Mouse (Mus musculus) activated CD4-positive, CD25-positive, alpha-beta regulatory T cell, adult 4 months (primary cell): ENCODE data around the gene Rcor1. TPM values are rescaled to one million over a fixed set of nuclear protein-coding genes. Genes with fewer than 3 reads are reported as not detected.
"Not testable (repeated sequence)": the region's sequence is repeated elsewhere in the genome, so short reads cannot be mapped to it uniquely, and the experiment has no call there.

Experiments used
- ATAC-seq: one replicate; pipeline ENCODE4 v1.8.0; 2017
- polyA plus RNA-seq, 2 experiments: library from polyadenylated mRNA; unstranded; fragments of 100-300 nt; shearing (Covaris generic); gene quantifications; one replicate each; pipeline ENCODE4 v1.2.1; 2017

Gene Rcor1
- polyA plus RNA-seq, 2 experiments from 2014 or later, result 14.7 to 15.9 TPM

DNA sequence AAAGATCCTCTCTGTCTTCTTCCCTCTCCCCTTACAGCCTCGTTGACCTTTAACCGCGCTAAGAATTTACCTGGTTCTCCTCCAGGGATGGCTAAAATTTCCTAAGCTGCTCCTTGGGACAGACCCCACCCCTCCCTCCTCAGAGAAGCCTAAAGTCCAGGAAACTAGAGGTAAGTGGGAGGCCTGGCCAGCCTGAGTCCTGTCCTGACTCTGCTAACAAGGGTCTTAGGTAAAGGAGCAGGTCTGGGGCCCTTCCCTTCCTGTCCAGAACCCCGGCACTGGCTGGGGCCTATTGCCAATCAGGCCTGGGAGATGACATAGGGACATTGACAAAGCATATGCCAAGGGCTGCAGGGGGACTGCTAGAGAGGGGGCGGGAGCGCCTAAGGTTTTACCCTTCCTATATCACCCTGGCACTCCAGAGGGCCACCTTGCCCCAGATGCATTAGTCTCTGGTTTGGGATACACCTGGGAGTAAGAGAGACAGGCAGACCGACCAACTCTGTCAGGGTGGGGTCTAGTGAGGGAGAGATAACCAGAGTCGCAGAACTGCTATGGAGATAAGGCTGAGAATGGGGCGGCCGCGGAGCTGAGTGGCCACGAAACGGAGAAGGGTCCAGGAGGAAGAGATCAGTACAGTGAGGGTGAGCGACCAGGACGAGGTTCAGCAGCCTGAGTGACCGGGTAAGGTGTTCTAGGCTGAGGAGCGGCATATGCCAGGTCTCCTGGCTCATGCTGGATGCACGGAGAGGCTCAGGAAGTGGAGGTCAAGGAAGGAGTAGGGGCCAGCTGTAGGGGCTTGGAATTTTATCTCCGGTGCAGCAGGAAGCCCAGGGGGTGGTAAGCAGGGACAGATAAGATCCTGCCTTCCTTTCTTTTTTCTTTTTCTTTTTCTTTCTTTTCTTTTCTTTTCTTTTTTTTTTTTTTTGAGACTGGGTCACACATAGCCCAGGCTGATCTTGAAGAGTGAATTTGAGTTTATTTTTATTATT lies 10.7 kb upstream of the Rcor1 start:
- no peak for ATAC-seq

DNA sequence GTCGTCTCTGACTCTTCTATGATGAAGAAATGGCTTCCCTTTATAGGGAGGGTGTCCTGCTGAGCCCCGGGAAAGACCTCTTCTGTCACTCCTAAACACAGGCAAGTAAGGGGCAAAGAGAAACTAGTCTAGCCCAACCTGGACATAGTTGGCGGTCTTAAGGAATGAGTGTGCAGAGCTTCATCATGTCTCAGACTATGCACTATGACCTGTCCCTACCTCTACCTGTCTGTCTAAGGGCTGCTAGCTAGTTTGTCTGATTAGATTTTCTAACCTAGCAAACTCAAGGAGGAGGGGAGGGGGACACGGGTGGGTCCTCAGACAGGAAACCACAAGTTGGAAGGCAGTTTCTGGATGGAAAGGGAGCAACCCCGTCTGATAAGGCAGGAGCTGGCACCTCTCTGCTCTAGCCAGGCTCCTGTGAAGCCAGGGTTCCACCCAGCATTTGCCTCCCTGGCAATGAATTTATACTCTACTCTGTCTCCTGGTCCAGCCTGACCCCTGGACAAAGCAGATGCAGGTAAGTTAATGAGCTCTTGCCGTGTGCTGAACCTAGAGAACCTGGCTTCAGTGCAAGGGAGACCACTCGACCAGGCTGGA lies 9.8 kb upstream of the Rcor1 start:
- no peak for ATAC-seq

GRCm38 (mm10) chr12:111032839-111033238 lies 6.3 kb upstream of the Rcor1 start:
- no peak for ATAC-seq

DNA sequence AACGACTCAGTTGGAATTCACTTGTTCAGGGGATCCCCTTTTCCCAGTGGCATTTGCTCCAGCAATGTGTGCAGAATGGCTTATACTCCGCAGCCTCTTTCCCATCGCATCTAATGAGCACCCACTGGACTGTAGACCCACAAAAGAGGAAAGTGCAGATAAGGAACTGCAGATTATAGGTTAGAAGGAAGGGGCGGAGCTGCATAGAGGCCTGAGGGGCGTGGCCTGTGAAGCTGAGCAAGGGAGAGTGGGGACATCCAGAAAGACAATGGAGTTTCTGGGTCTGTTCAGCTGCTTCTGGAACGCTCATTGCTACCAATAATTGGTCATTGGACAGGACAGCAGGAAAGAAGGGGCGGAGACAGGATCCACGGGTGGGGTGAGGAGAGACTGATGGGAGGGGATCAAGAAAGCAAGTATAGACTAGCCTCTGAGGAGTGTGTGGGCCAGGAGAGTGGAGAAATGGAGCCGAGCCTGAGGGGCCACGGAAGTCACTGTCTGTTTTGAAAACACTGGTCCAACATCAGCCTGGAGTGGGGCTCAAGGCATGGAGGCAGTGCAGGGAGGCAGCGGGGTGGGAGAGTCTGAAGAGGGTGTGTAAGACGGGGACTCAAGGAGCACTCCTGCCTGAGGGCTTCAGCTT lies 3.8 kb upstream of the Rcor1 start:
- ATAC-seq, result no peak

DNA sequence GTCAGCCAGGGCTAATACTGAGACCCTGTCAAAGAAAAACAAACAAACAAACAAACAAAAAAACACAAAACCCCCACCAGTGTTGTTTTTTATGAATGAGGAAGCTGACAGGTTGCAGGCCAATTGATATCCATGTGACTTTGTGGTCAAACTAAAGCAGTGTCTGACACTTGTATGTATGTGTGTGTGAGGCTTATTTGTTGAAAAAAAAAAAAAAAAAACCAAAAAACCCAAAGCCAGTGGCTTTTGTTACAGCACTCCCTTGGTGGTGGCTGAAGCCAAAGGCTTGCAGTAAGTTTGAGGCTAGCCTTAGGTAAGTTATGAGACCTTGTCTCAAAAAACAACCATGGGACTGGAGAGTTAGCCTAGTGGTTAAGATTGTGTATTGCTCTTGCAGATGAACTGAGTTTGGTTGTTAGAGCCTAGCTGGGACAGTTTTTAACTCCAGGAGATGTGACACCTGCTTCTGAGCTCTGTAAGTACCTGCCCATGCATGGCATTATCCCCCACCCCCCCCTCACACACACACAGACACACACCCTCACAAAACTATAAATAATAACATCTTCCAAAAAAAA lies 2.9 kb upstream of the Rcor1 start:
- ATAC-seq, result no peak

DNA sequence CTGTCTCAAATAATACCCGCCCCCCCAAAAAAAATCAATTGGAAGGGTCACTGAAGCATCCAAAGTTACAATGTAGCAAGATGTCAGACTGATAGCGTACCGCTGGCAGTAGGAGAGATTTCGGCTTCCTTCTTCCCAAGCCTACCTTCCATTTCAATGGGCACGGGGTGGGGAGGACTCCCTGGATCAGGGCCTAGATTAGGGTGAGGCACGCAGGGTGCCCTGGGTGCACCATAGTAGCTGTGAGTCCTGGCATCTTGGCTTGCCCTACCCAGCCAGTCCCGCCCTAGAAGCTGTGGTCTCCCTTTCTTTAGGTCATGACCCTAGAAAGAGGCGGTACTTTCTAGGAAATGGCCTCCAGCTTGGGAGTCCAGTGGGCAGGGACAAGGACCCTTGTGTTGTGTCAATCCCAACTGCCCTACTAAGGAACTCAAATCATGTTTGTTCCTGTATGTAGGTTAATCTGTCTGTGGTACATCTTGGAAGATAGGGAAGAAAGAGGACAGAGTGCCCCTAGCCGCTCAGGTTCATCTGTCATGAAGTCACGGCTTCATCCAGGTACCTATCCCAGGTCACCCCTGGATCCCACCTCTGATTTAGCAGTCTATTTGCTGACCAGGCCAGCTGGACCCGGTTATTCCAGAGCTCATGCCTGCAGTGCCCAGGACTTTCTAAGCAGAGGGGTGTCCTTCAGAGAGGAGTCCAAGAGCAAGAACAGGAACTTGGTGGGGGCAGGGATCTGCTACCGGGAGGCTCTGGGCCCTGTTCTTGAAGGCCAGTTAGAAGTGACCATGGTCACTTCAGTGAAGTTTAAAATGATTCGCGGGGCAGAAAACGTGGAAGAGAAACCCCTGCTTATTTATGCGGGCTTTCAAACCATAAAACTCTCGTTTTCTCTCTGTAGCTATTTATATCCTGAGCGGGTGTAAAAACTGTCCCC lies 1.6 kb upstream of the Rcor1 start:
- no peak for ATAC-seq

DNA sequence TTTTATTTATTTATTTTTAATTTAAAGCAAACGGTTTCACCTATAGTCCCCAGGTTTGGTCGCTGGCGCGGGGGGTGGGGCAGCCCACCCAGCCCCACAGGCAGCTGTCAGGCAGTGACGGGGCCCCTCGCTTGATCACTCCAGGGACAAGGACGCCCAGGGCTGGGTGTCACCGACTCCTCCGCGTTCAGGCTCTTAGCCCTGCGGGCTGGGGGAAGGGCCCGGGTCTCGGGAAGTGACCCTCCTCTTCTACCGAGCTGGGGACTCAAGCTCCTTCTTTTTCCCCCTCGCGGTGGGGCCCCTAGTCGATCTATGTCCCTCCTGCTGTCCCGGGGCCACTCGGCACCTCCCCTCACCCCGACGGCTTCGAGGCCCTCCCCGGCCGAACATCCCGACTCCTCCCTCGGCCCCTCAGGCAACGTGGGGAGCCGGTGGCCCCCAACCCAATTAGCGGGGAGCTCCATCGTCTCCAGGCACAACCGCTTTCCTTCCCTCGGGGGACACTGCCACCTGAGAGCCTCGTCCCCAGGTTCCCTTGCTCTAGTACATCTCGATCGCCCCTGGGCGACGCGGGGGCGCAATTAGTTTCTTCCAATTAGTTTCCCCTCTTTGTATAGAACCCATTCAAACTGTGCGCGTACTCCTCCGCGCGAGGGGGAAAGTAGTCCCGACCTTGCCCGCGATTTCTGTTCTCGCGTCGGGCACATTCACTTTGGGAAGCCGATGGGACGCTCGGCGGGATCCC lies 748 bp upstream of the Rcor1 start:
- no peak for ATAC-seq

DNA sequence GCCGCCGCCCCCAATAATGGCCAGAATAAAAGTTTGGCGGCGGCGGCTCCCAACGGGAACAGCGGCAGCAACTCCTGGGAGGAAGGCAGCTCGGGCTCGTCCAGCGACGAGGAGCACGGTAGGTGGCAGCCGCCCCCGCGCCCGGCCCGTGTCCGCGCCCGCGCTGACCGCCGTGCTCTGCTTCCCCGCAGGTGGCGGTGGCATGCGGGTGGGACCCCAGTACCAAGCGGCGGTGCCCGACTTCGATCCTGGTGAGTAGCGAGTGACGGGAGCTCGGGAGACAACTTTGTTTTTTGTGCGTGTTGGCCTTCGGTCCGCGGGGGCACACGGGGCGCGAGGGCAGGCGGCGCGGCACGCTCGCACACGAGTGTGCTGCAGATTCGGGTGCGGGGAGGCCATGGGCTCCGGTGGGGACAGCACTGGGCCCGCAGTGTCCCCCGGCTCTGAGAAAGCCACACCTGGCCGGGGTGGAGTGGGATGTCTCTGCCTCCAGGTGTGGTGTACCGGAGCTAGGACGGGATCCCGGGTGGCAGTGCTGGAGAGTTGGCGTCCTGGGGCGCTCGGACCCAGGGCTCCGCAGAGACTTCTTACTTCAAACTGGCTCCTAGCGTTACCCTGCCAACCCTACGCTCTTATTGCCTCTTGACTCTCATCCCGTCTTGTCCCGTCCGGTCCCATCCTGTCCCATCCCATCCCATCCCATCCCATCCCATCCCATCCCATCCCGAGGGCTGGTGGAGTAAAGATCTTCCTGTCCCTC lies 800 bp downstream of the Rcor1 start:
- no peak for ATAC-seq

- ATAC-seq, result no peak
Observed at GRCm38 (mm10) chr12:111040531-111040860, 1.3 kb downstream of the Rcor1 start.

GRCm38 (mm10) chr12:111041196-111041595 lies 2.0 kb downstream of the Rcor1 start:
- ATAC-seq, result no peak

DNA sequence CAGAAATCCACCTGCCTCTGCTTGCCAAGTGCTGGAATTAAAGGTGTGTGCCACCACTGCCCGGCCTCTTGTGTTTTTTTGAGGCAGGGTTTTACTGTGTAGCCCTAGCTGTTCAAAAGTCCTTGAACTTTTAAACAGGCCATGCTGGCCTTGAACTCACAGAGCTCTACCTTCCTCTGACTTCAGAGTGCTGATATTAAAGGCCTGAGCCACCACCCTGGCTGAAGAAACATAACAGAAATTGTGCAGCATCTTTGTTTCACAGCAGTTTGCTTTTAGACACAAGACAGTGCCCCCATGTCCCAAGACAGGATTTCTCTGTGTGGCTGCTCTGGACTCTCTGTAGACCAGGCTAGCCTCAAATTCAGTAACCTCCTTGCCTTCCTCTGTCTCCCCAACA lies 3.2 kb downstream of the Rcor1 start:
- no peak for ATAC-seq

DNA sequence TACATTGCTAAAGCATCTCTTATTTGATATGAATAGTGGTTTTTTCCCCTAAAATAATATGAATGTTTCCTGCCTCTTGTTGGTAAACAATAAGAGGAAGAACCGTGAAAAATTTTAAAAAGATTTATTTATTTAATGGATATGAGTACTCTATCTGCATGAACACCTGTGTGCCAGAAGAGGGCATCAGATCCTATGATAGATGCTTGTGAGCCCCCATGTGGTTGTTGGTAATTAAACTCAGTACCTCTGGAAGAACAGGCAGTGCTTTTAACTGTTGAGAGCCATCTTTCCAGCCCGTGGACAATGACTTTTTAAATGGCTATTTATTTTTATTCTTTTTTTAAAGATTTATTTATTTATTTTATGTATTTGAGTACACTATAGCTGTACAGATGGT lies 5.7 kb downstream of the Rcor1 start:
- no peak for ATAC-seq

DNA sequence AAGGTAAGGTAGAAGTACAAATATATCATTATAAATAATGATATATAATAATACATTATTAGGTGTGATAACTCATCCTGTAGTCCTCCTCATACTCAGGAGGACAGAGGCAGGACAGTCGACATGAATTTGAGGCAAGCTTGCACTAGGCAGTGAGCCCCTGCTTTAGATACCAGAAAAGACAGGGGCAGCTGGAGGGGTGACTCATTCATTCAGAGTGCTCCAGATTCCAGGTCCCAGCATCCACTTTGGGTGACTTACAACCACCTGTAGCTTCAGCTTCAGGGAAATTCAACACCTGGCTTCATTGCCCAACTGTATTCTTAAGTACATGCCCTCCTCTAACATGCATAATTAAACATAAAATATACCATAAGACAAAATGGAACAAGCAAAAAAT lies 7.7 kb downstream of the Rcor1 start:
- ATAC-seq, result no peak

GRCm38 (mm10) chr12:111048201-111048600 lies 9.1 kb downstream of the Rcor1 start:
- peak; percentile 81 for ATAC-seq

DNA sequence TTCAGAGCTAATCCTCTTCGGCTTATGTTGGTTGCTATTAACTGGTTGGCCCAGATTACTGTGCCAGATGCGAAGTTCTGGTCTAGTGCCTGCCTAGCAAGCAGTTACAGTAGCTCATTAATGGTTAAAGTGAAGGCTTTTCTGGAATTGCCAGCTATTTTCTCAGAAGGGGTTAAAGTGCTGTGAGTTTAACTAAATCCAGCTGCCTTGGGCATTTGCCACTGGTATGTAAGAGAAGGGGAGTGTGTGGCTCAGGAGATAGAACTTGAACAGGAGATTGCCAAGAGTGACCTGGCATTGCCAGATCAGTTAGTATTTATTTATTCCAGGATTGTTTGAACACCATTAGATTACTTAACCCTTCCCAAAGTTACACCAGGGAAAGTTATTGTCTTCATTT lies 11.1 kb downstream of the Rcor1 start:
- ATAC-seq, result no peak

DNA sequence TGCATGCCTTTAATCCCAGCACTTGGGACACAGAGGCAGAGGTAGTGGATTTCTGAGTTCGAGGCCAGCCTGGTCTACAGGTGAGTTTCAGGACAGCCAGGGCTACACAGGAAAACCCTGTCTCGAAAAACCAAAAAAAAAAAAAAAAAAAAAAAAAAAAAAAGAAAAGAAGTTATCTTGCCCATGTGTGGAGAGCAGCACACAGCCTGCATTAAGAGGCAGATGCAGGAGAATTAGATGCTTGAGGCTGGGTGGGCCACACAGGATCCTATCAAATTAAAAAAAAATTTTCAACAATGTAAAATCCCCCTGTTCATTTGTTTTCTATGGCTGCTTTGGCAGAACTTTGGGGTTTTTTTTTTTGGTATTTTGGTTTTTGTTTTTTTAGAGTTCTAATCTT lies 24.2 kb downstream of the Rcor1 start:
- no peak for ATAC-seq

DNA sequence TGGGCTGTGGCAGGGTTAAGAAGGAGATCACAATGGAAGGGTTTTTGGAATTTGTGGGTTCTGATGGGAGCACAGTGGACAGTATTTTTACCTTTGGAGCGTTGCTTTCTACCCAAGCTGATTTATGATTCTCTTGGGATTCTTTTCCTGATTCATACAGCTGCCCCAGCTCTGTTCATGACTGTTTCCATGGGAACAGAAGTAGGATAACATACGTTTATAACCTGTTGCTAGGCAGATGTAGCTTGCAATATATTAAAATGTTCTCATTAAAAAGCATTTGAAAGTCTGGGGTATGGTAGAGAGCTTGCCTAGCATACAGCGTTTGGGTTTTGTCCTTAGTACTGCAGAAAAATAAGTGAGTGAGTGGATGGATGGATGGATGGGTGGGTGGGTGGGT lies 25.1 kb downstream of the Rcor1 start:
- ATAC-seq, result no peak

DNA sequence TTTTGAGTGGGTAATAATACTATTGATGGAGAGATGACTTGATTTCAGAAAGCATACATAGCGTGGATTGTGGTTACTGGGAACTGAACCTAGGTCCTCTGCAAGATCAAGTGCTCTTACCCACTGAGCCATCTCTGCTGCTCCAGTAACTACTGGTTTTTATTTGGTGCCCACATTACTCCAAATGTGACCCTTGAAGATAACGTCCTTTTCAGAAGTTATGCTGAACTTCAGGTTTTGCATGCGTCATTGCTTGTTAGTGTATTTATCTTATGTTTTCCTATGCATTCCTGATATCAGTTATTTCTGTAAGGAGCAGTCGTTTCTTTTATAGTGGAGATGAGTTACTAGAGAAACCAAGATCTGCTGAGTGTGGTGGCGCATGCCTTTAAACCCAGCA lies 26.2 kb downstream of the Rcor1 start:
- ATAC-seq, result no peak

DNA sequence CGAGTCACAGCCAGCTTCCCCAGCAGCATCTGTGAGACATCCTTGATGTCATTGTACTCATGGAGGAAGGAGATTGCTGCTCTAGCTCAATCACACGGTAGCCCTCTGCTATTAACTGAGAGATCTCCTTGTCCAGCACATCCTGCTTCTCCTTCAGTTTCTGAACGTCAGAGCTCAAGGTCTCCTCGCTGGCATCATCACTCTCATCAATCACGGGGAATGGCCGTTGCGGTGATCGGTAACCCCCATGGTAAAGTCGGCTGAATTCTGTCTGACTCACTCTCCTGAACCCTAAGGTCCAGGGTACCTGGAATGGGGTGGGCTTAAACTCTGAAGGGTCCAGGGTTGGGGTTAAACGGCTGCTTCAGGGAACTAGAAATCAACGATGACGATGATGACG lies 28.7 kb downstream of the Rcor1 start:
- no peak for ATAC-seq

GRCm38 (mm10) chr12:111069299-111069698 lies 30.1 kb downstream of the Rcor1 start:
- not testable (repeated sequence) for ATAC-seq

DNA sequence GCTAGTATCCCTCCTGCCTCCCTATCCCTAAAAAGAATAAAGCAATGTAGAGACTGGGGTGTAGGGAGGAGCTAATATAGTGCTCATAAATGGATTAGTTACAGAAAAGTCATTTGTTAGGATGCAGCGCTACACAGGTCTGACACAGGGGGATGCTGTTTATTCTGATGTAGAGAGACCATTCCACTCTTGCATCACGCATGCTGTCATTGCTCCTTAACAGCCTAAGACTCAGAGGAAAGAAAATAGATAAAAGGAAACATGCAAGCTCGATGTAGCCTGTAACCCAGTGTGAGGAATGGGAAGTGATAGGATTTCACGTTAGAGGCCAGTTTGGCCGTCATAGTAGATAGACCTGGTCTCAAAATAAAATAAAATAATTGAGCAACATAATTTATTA lies 31.9 kb downstream of the Rcor1 start:
- no peak for ATAC-seq
